Mouse (Mus musculus) neural tube, embryonic 13.5 days (tissue): ENCODE results near the gene P2rx7. TPM values are rescaled to one million over a fixed set of nuclear protein-coding genes. Genes with fewer than 3 reads are reported as not detected.
A peak's percentile ranks its signal among the peaks of the same experiment; 100 is the strongest.

Experiments
- ATAC-seq: fragments of 200-750 bp; cut with Nextera tagmentation; 2 replicates; pipeline ENCODE4 v1.8.0; 2017; ENCODE audit warnings: low read depth, mild to moderate bottlenecking, moderate TSS enrichment, moderate library complexity
- H3K27ac ChIP-seq: fragments of 300-500 bp; sonication (generic); replicated peaks from 2 replicates; pipeline ENCODE4 v1.5.1; 2015; ENCODE audit warnings: moderate library complexity, mild to moderate bottlenecking, inconsistent platforms
- H3K27me3 ChIP-seq: fragments of 300-500 bp; sonication (generic); 2 replicates; pipeline ENCODE4 v1.6.1; 2015; ENCODE audit warnings: mild to moderate bottlenecking, inconsistent platforms
- H3K36me3 ChIP-seq: fragments of 300-500 bp; sonication (generic); 2 replicates; pipeline ENCODE4 v1.6.1; 2015; ENCODE audit warnings: mild to moderate bottlenecking, inconsistent platforms
- H3K4me1 ChIP-seq: fragments of 300-500 bp; sonication (generic); replicated peaks from 2 replicates; pipeline ENCODE4 v1.6.1; 2015; ENCODE audit warnings: inconsistent platforms
- H3K4me2 ChIP-seq: fragments of 300-500 bp; sonication (generic); 2 replicates; pipeline ENCODE4 v1.6.1; 2015; ENCODE audit warnings: inconsistent platforms, mild to moderate bottlenecking, moderate library complexity
- H3K4me3 ChIP-seq: fragments of 300-500 bp; sonication (generic); 2 replicates; pipeline ENCODE4 v1.5.1; 2015; ENCODE audit warnings: mild to moderate bottlenecking, inconsistent platforms
- H3K9ac ChIP-seq: fragments of 300-500 bp; sonication (generic); 2 replicates; pipeline ENCODE4 v1.6.1; 2015; ENCODE audit warnings: moderate library complexity, mild to moderate bottlenecking, inconsistent platforms
- H3K9me3 ChIP-seq: fragments of 300-500 bp; sonication (generic); 2 replicates; pipeline ENCODE4 v1.6.1; 2016; ENCODE audit warnings: inconsistent platforms
- WGBS: fragments of 180-500 bp; shearing (Covaris S2); methylation state at CpG from one replicate; pipeline ENCODE4 v1.1.7; 2015; 5-methylcytosine and 5-hydroxymethylcytosine counted together
- polyA plus RNA-seq: library from polyadenylated mRNA; unstranded; fragments of >200 nt; fragmentation: Nextera tagmentation; extraction: Ambion mirVana; gene quantifications from 2 replicates; pipeline ENCODE4 v1.2.1, GENCODE M21; 2015

P2rx7 gene
- polyA plus RNA-seq, 1 experiment from 2014 or later, result 5.9 TPM

- ATAC-seq, result no peak
- no peak overlapping the region for H3K27ac ChIP-seq
- H3K9ac ChIP-seq, result no peak overlapping the region
- no peaks in the 10 kb centered on the region for H3K9me3 ChIP-seq
- no peaks in the 10 kb centered on the region for H3K27me3 ChIP-seq
- H3K4me2 ChIP-seq, result no peak overlapping the region
- 92% methylated on average over 5 of the region's 5 CpGs for WGBS
- no peaks in the 10 kb centered on the region for H3K36me3 ChIP-seq
- H3K4me1 ChIP-seq, result peaks cover 11% of the 10 kb centered on the region
- no peak overlapping the region for H3K4me3 ChIP-seq
Observed at GRCm38 (mm10) chr5:122672298-122672697, 28.6 kb downstream of the P2rx7 start.

GRCm38 (mm10) chr5:122676002-122676401, 32.3 kb downstream of the P2rx7 start:
- 56% methylated on average over 8 of the region's 8 CpGs for WGBS
- no peaks in the 10 kb centered on the region for H3K36me3 ChIP-seq
- peaks cover 6% of the 10 kb centered on the region for H3K4me1 ChIP-seq
- no peaks in the 10 kb centered on the region for H3K27me3 ChIP-seq
- H3K4me3 ChIP-seq, result no peak overlapping the region
- no peaks in the 10 kb centered on the region for H3K9me3 ChIP-seq
- no peak overlapping the region for H3K9ac ChIP-seq
- ATAC-seq, result no peak
- H3K4me2 ChIP-seq, result no peak overlapping the region
- no peak overlapping the region for H3K27ac ChIP-seq

- 94% methylated on average over 9 of the region's 9 CpGs for WGBS
- no peak for ATAC-seq
- H3K27me3 ChIP-seq, result no peaks in the 10 kb centered on the region
Observed at GRCm38 (mm10) chr5:122677983-122678382, 34.3 kb downstream of the P2rx7 start.

GRCm38 (mm10) chr5:122679881-122680280, 36.2 kb downstream of the P2rx7 start:
- H3K27ac ChIP-seq, result no peak overlapping the region
- no peak overlapping the region for H3K9ac ChIP-seq
- no peaks in the 10 kb centered on the region for H3K36me3 ChIP-seq
- H3K27me3 ChIP-seq, result no peaks in the 10 kb centered on the region
- H3K4me2 ChIP-seq, result no peak overlapping the region
- no peaks in the 10 kb centered on the region for H3K9me3 ChIP-seq
- H3K4me1 ChIP-seq, result no peaks in the 10 kb centered on the region
- WGBS, result 88% methylated on average over 8 of the region's 8 CpGs
- H3K4me3 ChIP-seq, result no peak overlapping the region
- ATAC-seq, result no peak

More at GRCm38 (mm10) chr5:122677983-122678382, 34.3 kb downstream of the P2rx7 start:
- H3K27ac ChIP-seq, result no peak overlapping the region
- H3K36me3 ChIP-seq, result no peaks in the 10 kb centered on the region
- peaks cover 6% of the 10 kb centered on the region for H3K4me1 ChIP-seq
- no peak overlapping the region for H3K4me2 ChIP-seq
- H3K4me3 ChIP-seq, result no peak overlapping the region
- no peak overlapping the region for H3K9ac ChIP-seq
- H3K9me3 ChIP-seq, result no peaks in the 10 kb centered on the region

- H3K36me3 ChIP-seq, result no peaks in the 10 kb centered on the region
- H3K4me2 ChIP-seq, result no peak overlapping the region
- no peaks in the 10 kb centered on the region for H3K9me3 ChIP-seq
- WGBS, result 86% methylated on average over 12 of the region's 12 CpGs
- H3K4me3 ChIP-seq, result no peak overlapping the region
- no peak overlapping the region for H3K9ac ChIP-seq
- no peaks in the 10 kb centered on the region for H3K4me1 ChIP-seq
- ATAC-seq, result no peak
- no peaks in the 10 kb centered on the region for H3K27me3 ChIP-seq
- no peak overlapping the region for H3K27ac ChIP-seq
Observed at GRCm38 (mm10) chr5:122681276-122681675, 37.6 kb downstream of the P2rx7 start.

- no peak for ATAC-seq
- WGBS, result 83% methylated on average over 10 of the region's 10 CpGs
- no peaks in the 10 kb centered on the region for H3K27me3 ChIP-seq
- no peak overlapping the region for H3K4me3 ChIP-seq
- H3K9ac ChIP-seq, result no peak overlapping the region
- H3K4me2 ChIP-seq, result no peak overlapping the region
- H3K36me3 ChIP-seq, result no peaks in the 10 kb centered on the region
- no peaks in the 10 kb centered on the region for H3K4me1 ChIP-seq
- H3K9me3 ChIP-seq, result no peaks in the 10 kb centered on the region
- no peak overlapping the region for H3K27ac ChIP-seq
Observed at GRCm38 (mm10) chr5:122683926-122684325, 40.2 kb downstream of the P2rx7 start.

- H3K4me3 ChIP-seq, result no peak overlapping the region
- no peak overlapping the region for H3K9ac ChIP-seq
- H3K27me3 ChIP-seq, result no peaks in the 10 kb centered on the region
- no peak overlapping the region for H3K27ac ChIP-seq
- no peaks in the 10 kb centered on the region for H3K9me3 ChIP-seq
- H3K4me2 ChIP-seq, result no peak overlapping the region
- no peaks in the 10 kb centered on the region for H3K4me1 ChIP-seq
- 79% methylated on average over 4 of the region's 4 CpGs for WGBS
- no peaks in the 10 kb centered on the region for H3K36me3 ChIP-seq
- no peak for ATAC-seq
Observed at GRCm38 (mm10) chr5:122687391-122687790, 43.7 kb downstream of the P2rx7 start.

GRCm38 (mm10) chr5:122689153-122689552, 45.4 kb downstream of the P2rx7 start:
- Histone ChIP-seq H3K4me2 (no peak overlapping the region), H3K27me3 (no peaks in the 10 kb centered on the region), H3K4me1 (peaks cover 12% of the 10 kb centered on the region), H3K36me3 (no peaks in the 10 kb centered on the region), H3K4me3 (no peak overlapping the region), H3K9me3 (no peaks in the 10 kb centered on the region), H3K27ac (no peak overlapping the region), H3K9ac (no peak overlapping the region)
- ATAC-seq, result no peak
- WGBS, result 90% methylated on average over 7 of the region's 7 CpGs

- Histone ChIP-seq H3K4me2 (no peak overlapping the region), H3K9ac (no peak overlapping the region), H3K36me3 (no peaks in the 10 kb centered on the region), H3K27ac (no peak overlapping the region), H3K4me1 (peaks cover 12% of the 10 kb centered on the region), H3K9me3 (no peaks in the 10 kb centered on the region), H3K27me3 (no peaks in the 10 kb centered on the region), H3K4me3 (no peak overlapping the region)
- WGBS, result 46% methylated on average over 6 of the region's 6 CpGs
- no peak for ATAC-seq
Observed at GRCm38 (mm10) chr5:122690486-122690885, 46.8 kb downstream of the P2rx7 start.

- H3K27ac ChIP-seq, result peak overlapping the region; percentile 71
- no peak overlapping the region for H3K4me2 ChIP-seq
- no peaks in the 10 kb centered on the region for H3K9me3 ChIP-seq
- WGBS, result 14% methylated on average over 13 of the region's 13 CpGs
- no peak overlapping the region for H3K9ac ChIP-seq
- no peaks in the 10 kb centered on the region for H3K36me3 ChIP-seq
- ATAC-seq, result peak; percentile 96
- no peak overlapping the region for H3K4me3 ChIP-seq
- peaks cover 20% of the 10 kb centered on the region for H3K4me1 ChIP-seq
- H3K27me3 ChIP-seq, result no peaks in the 10 kb centered on the region
Observed at GRCm38 (mm10) chr5:122693431-122694207, 49.9 kb downstream of the P2rx7 start.

- no peak overlapping the region for H3K9ac ChIP-seq
- H3K4me2 ChIP-seq, result no peak overlapping the region
- 70% methylated on average over 8 of the region's 8 CpGs for WGBS
- no peaks in the 10 kb centered on the region for H3K36me3 ChIP-seq
- no peaks in the 10 kb centered on the region for H3K9me3 ChIP-seq
- peaks cover 20% of the 10 kb centered on the region for H3K4me1 ChIP-seq
- no peaks in the 10 kb centered on the region for H3K27me3 ChIP-seq
- no peak overlapping the region for H3K4me3 ChIP-seq
- no peak for ATAC-seq
- no peak overlapping the region for H3K27ac ChIP-seq
Observed at GRCm38 (mm10) chr5:122695516-122695915, 51.8 kb downstream of the P2rx7 start.

GRCm38 (mm10) chr5:122698041-122698700, 54.5 kb downstream of the P2rx7 start:
- 90% methylated on average over 10 of the region's 10 CpGs for WGBS
- Histone ChIP-seq H3K4me2 (no peak overlapping the region), H3K4me3 (no peak overlapping the region), H3K27me3 (no peaks in the 10 kb centered on the region), H3K9me3 (no peaks in the 10 kb centered on the region), H3K9ac (no peak overlapping the region), H3K27ac (no peak overlapping the region), H3K36me3 (no peaks in the 10 kb centered on the region), H3K4me1 (peaks cover 15% of the 10 kb centered on the region)
- ATAC-seq, result no peak
